Mouse (Mus musculus) embryo, embryonic 10 days (tissue): ENCODE results near the gene Cbln3.

Experiments
- DNase-seq: peaks from one replicate; pipeline ENCODE4 v3.0.0-alpha.2; 2015; ENCODE audit warnings: low spot score

Cbln3 gene

DNA sequence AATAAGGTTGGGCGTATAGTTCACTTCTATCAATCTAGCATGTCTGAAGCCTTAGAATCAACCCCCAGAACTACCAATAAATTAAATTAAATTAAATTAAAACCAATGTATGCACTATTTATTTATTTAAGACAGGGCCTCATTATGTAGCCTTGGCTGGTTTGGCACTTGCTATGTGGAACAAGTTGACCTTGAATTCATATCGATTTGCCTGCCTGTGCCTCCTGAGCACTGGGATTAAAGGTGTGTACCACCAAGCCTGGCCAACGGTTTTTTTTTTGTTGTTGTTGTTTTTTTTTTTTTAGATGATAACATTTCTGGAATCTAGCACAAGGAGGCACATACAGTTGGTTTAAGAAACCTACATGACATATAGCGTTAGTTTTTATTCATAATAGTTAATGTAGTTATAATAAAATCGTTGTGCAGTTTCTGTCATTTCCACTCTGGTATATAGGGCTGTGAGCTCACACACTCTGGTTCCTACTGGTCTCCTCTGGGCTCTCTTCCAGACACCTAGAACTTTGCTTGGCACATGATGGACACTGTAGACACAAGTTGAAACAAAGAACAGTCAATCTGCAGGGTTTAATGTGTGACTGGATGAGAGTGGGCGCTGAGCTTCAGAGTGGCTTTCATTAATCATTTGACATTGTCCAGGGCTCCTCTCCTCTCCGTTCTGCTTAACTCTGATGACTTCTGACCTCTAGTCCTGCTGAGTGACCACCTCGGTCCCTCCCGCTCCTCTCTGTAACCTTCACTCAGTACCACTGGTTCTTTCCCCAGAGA is 38.5 kb downstream of the Cbln3 start:
- DNase-seq, result no peak

DNA sequence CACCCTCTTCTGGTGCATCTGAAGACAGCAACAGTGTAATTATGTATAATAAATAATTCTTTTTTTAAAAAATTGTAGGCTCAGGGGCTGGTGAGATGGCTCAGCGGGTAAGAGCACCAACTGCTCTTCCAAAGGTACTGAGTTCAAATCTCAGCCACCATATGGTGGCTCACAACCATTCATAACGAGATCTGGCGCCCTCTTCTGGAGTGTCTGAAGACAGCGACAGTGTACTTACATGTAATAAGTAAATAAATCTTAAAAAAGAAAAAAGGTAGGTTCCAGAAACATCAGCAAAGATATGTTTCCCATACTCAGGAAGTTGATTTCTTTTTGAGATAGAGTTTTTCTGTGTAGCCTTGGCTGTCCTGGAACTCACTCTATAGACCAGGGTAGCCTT is 41.4 kb downstream of the Cbln3 start:
- DNase-seq, result no peak

DNA sequence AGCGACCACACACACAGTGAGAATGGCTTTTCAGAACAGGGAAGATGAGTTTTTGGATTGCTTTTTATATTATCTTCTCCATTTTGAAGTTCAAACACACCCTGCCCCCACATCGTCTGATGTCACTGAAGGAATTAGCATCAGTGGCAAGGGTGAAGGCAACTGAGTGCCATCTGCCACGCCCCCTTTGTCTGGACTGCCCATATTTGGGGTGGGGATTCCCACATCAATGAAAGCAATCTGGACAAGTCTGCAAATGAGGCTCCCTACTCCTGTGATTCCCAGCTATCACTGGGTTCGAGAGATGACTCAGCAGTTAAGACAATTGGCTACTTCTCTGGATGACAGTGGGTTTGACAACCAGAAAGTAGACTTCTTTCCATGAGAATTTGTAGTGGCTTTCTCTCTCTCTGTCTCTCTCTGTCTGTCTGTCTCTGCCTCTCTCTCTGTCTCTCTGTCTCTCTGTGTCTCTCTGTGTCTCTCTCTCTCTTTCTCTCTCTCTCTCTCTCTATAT is 43.3 kb downstream of the Cbln3 start:
- no peak for DNase-seq

DNA sequence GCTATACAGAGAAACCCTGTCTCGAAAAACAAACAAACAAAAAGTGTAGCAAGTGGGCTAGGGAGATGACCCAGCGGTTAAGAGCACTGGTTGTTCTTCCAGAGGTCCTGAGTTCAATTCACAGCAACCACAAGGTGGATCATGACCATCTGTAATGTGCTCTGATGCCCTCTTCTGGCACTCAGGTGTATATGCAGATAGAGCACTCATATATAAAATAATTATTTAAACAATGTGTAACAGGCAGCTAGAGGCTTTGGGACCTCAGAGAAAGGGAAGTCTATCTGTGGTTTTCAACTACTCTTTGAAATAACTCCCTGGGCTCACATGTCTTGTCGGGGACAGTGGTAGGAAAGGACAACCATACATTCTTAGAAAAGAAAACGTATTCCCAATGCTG is 45.5 kb downstream of the Cbln3 start:
- no peak for DNase-seq

DNA sequence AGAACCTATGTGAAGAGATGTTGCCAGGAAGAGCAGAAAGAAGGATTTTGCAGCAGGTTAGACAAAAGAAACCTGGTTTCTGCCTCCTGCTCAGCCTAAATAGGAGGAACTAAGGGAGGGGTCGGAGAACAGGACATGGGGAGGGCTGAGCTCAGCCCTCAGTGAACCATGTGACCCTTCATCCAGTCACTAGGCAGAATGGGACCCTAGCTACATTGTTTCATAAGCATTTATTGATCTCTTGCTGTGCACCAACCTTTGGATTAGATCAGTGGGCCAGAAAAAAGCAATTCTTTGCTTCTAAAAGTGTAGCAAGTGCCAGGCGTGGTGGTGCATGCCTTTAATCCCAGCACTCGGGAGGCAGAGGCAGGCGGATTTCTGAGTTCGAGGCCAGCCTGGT is 45.9 kb downstream of the Cbln3 start:
- no peak for DNase-seq

DNA sequence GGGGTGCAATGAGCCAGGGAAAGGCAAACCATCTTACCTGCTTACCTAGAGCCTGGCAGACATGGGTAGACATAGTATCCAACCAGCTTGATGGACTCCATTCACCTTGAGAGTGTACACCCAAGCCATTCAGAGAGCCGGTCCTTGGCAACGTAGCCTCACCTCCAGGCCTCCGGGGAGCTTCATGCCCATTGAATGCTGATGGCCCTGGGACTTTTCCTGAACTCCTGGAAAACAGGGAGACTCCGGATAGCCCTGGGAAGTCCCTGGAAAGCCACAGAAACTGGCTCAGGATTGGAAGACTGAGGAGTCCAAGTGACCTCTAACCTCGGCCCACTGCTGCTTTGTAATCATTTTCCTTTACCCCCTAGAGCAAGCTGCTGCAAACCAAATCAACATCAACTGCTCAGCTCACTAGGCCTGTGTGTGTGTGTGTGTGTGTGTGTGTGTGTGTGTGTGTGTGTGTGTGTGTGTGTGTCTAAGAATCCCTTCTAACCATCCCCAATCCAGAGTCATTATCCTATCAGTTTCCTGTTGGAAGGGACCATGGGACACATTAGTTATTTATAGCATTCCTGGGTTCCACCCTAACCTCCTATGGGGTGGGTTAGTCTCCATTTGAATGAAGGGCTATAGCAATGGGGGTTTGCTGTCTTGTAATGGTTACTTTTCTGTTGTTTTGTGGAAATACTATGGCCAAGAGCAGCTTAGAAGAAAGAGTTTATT is 49.2 kb downstream of the Cbln3 start:
- no peak for DNase-seq

DNA sequence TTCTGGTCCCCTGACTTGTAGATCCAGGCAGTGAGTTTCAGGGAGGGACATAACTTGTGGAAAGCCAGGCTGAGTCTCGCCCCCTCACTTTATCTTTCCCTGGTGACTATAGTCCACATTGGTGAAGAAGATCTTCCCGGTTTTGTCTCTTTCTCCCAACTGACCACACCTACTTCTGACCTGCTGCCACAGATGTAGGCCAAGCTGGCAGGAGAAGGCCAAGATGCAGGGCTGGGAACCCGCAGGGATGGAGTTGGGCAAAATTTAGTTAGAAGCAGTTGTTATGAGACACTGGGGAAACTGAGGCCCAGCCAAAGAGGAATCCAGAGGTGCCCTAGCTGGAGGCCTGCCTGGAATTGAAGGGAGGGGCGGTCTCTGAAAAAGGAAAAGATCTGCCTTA is 51.1 kb downstream of the Cbln3 start:
- no peak for DNase-seq

DNA sequence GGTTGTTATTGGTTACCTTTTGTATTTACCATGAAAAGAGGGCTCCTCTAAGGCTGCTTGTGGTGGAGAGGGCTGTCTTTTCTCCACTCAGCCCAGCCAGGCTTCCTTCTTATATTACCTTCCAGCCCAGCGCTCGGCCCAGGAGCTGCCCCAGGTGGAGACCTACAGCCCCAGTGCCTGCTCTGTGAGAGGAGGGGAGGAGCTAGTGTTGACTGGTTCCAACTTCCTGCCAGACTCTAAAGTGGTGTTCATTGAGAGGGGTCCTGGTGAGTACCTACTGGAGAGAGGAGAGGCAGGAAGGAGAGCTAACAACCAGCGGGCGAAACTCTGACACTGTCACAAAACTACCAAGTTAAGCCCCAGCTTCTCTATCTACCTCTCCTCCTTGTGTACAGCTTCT is 53.9 kb downstream of the Cbln3 start:
- DNase-seq, result no peak

DNA sequence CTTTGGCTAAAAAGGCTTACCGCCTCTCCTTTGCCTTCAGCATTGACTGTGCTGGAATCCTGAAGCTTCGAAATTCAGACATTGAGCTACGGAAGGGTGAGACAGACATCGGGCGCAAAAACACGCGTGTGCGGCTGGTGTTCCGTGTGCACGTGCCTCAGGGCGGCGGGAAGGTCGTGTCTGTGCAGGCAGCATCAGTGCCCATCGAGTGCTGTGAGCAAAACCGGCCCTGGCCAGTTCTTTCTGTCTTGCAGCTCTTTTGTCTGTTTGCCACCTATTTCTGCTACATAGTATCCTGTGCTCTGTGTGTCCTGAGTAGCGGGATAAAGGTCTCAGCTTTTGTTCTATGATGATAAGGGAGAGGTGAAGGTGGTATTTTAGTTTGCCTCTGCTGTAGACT is 54.3 kb downstream of the Cbln3 start:
- DNase-seq, result no peak
